Mouse (Mus musculus) limb, embryonic 14.5 days (tissue): ENCODE data around the gene Wwox. TPM values are rescaled to one million over a fixed set of nuclear protein-coding genes. Genes with fewer than 3 reads are reported as not detected.

Source experiments
- ATAC-seq: fragments of 200-750 bp; cut with Nextera tagmentation; 2 replicates; pipeline ENCODE4 v1.8.0; 2017; ENCODE audit warnings: low read depth, moderate number of reproducible peaks, moderate TSS enrichment; ENCODE audit not compliant: low FRiP score
- DNase-seq: peaks from one replicate; pipeline ENCODE4 v3.0.0-alpha.2; 2015; ENCODE audit warnings: low spot score
- H3K27ac ChIP-seq: fragments of 300-500 bp; sonication (generic); replicated peaks from 2 replicates; pipeline ENCODE4 v1.5.1; 2014; ENCODE audit warnings: low read depth, mild to moderate bottlenecking, low read length, moderate library complexity, mixed read lengths
- H3K27me3 ChIP-seq: fragments of 300-500 bp; sonication (generic); 2 replicates; pipeline ENCODE4 v1.6.1; 2014; ENCODE audit warnings: low read length, mixed read lengths; ENCODE audit not compliant: control insufficient read depth, insufficient read depth
- H3K36me3 ChIP-seq: fragments of 300-500 bp; sonication (generic); 2 replicates; pipeline ENCODE4 v1.6.1; 2014; ENCODE audit warnings: mild to moderate bottlenecking, low read length, moderate library complexity, mixed read lengths; ENCODE audit not compliant: control insufficient read depth, insufficient read depth
- H3K4me1 ChIP-seq: fragments of 300-500 bp; sonication (generic); 2 replicates; pipeline ENCODE4 v1.6.1; 2014; ENCODE audit warnings: antibody characterized with exemption, low read length, mixed read lengths; ENCODE audit not compliant: control insufficient read depth, insufficient read depth
- H3K4me2 ChIP-seq: fragments of 300-500 bp; sonication (generic); replicated peaks from 2 replicates; pipeline ENCODE4 v1.6.1; 2014; ENCODE audit warnings: low read depth, mild to moderate bottlenecking, low read length, moderate library complexity; ENCODE audit not compliant: severe bottlenecking
- H3K4me3 ChIP-seq: fragments of 300-500 bp; sonication (generic); replicated peaks from 2 replicates; pipeline ENCODE4 v1.5.1; 2014; ENCODE audit warnings: low read length
- H3K9ac ChIP-seq: fragments of 300-500 bp; sonication (generic); 2 replicates; pipeline ENCODE4 v1.6.1; 2014; ENCODE audit warnings: mild to moderate bottlenecking, low read depth, low read length, moderate library complexity; ENCODE audit not compliant: severe bottlenecking
- H3K9me3 ChIP-seq: fragments of 300-500 bp; sonication (generic); 2 replicates; pipeline ENCODE4 v1.6.1; 2016; ENCODE audit warnings: low read length; ENCODE audit not compliant: control insufficient read depth
- POLR2A ChIP-seq: fragments of 200-500 bp; IDR thresholded peaks from 2 replicates; pipeline ENCODE4 v1.8.0; 2012; ENCODE audit warnings: inconsistent platforms, mild to moderate bottlenecking, moderate library complexity, borderline replicate concordance; ENCODE audit not compliant: insufficient read depth, insufficient read length; ENCODE audit errors: extremely low read depth
- WGBS: fragments of 180-500 bp; shearing (Covaris S2); extraction: QIAGEN DNeasy Blood & Tissue Kit; methylation state at CpG from one replicate; pipeline ENCODE4 v1.1.7; 2014; 5-methylcytosine and 5-hydroxymethylcytosine counted together
- polyA plus RNA-seq, 2 experiments: library from polyadenylated mRNA; depleted of rRNA in 1 of 2; stranded (reverse) in 1 of 2; unstranded in 1 of 2; fragments of >200 nt; fragmentation: Nextera tagmentation in 1 of 2; extraction: Ambion mirVana in 1 of 2; gene quantifications; 2 replicates each; pipeline versions ENCODE4 v1.2.1 to v1.2.3; 2012 to 2014

The Wwox gene
- polyA plus RNA-seq, 2 experiments, result 8.6 to 9.4 TPM

GRCm38 (mm10) chr8:114865911-114866310 is 426.5 kb downstream of the Wwox start:
- Histone ChIP-seq H3K27ac (no peak overlapping the region), H3K9me3 (no peaks in the 10 kb centered on the region), H3K27me3 (no peaks in the 10 kb centered on the region), H3K36me3 (no peaks in the 10 kb centered on the region), H3K4me1 (no peaks in the 10 kb centered on the region), H3K4me2 (no peak overlapping the region), H3K4me3 (no peak overlapping the region), H3K9ac (no peak overlapping the region)
- TF ChIP-seq POLR2A, result no peak
- ATAC-seq (no peak), DNase-seq (no peak)
- WGBS, result 81% methylated on average over 3 of the region's 3 CpGs

GRCm38 (mm10) chr8:114869321-114869720 is 429.9 kb downstream of the Wwox start:
- DNase-seq (no peak), ATAC-seq (no peak)
- TF ChIP-seq POLR2A, result no peak
- H3K9me3 ChIP-seq, result no peaks in the 10 kb centered on the region
- no peak overlapping the region for H3K27ac ChIP-seq
- no peaks in the 10 kb centered on the region for H3K27me3 ChIP-seq
- no peak overlapping the region for H3K4me2 ChIP-seq
- no peaks in the 10 kb centered on the region for H3K36me3 ChIP-seq
- H3K4me3 ChIP-seq, result no peak overlapping the region
- WGBS, result 90% methylated on average over 6 of the region's 6 CpGs
- no peak overlapping the region for H3K9ac ChIP-seq
- 0 out of 2 replicates have a peak, but pooled peaks cover 3% of the 10 kb centered on the region for H3K4me1 ChIP-seq

- WGBS, result 91% methylated on average over 8 of the region's 8 CpGs
- Histone ChIP-seq H3K36me3 (no peaks in the 10 kb centered on the region), H3K4me3 (no peak overlapping the region), H3K9me3 (no peaks in the 10 kb centered on the region), H3K27me3 (no peaks in the 10 kb centered on the region), H3K9ac (no peak overlapping the region), H3K27ac (no peak overlapping the region), H3K4me2 (no peak overlapping the region), H3K4me1 (peaks cover 3% of the 10 kb centered on the region; the same call in 1 of the 2 replicates)
- ATAC-seq, result no peak
- no peak for TF ChIP-seq POLR2A
- no peak for DNase-seq
These were observed 431.0 kb downstream of the Wwox start for GRCm38 (mm10) chr8:114870410-114870809.

- Histone ChIP-seq H3K27me3 (no peaks in the 10 kb centered on the region), H3K4me3 (no peak overlapping the region), H3K36me3 (no peaks in the 10 kb centered on the region), H3K4me1 (peaks cover 20% of the 10 kb centered on the region), H3K4me2 (no peak overlapping the region), H3K9ac (no peak overlapping the region), H3K27ac (no peak overlapping the region), H3K9me3 (no peaks in the 10 kb centered on the region)
- TF ChIP-seq POLR2A, result no peak
- WGBS, result 64% methylated on average over 3 of the region's 3 CpGs
- no peak for ATAC-seq
- DNase-seq, result peak; percentile 32
These were observed 433.0 kb downstream of the Wwox start for GRCm38 (mm10) chr8:114872491-114872890.

- Histone ChIP-seq H3K27me3 (no peaks in the 10 kb centered on the region), H3K4me3 (no peak overlapping the region), H3K4me2 (no peak overlapping the region), H3K9ac (no peak overlapping the region), H3K36me3 (no peaks in the 10 kb centered on the region), H3K27ac (no peak overlapping the region), H3K9me3 (no peaks in the 10 kb centered on the region), H3K4me1 (peaks cover 20% of the 10 kb centered on the region)
- ATAC-seq, result no peak
- DNase-seq, result no peak
- 86% methylated on average over 5 of the region's 5 CpGs for whole genome bisulfite sequencing
- TF ChIP-seq POLR2A, result no peak
These were observed 435.7 kb downstream of the Wwox start for GRCm38 (mm10) chr8:114875161-114875560.

- H3K9ac ChIP-seq, result no peak overlapping the region
- peak; percentile 54 for DNase-seq
These were observed 436.7 kb downstream of the Wwox start for GRCm38 (mm10) chr8:114876161-114876611.

More at GRCm38 (mm10) chr8:114876161-114876611, 436.7 kb downstream of the Wwox start:
- Histone ChIP-seq H3K4me3 (no peak overlapping the region), H3K4me1 (peaks cover 20% of the 10 kb centered on the region), H3K4me2 (peak overlapping the region; percentile 33), H3K9me3 (no peaks in the 10 kb centered on the region), H3K36me3 (no peaks in the 10 kb centered on the region), H3K27ac (peak overlapping the region; percentile 61), H3K27me3 (no peaks in the 10 kb centered on the region)
- peak; percentile 50; the same call in 1 of the 2 replicates for ATAC-seq
- no peak for TF ChIP-seq POLR2A
- 10% methylated on average over 11 of the region's 11 CpGs for WGBS
